Mouse (Mus musculus) hematopoietic multipotent progenitor cell, adult 10-12 weeks (in vitro differentiated cells): Measurements from ENCODE around the gene 2310022B05Rik. TPM values are rescaled to one million over a fixed set of nuclear protein-coding genes. Genes with fewer than 3 reads are reported as not detected.

Experiments
- polyA plus RNA-seq: library from polyadenylated mRNA; stranded (reverse); fragments of >175 nt; gene quantifications from 2 replicates; pipeline ENCODE4 v1.2.3, GENCODE M21; 2012; ENCODE audit warnings: low replicate concordance

2310022B05Rik gene
- polyA plus RNA-seq, result 8.7 and 13.9 TPM in 2 replicates

DNA sequence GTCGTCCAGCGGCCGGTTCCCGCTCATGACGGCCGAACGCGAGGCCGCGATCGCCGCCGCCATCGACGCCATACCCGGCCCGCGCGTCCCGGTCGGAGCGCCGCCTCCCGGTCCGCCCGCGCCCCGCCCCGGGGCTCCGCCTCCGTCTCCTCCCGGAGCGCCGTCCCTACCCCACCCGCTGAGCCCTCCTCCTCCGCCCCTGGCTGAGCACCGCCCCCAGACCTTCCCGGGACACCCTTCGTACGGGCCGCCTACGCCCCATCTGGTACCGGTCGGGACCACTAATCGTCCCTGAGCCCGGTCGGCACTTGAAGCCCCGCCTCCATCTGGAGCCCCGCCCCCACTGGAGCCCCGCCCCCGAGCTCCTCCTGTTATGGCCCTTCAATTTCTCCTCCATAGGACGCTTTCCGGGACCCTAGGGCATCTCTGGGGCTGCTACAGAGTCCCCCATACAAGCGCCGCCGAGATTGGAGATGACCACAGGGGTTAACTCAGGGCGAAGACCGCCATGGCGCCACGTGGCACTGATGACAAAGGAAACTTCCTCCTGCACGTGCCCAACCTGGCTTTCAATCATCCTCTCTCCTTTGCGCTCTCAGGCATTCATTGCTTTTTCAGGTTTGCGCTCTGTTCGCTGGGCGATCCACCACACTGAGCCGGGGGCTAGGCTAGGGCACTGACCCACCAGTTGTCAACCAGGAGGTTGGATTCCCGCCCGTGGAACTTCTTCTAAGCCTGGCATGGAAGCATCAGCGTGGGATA is at the start of gene 2310022B05Rik:
Gene 2310022B05Rik, minus strand, starts transcription at position 258 of the 762 bp plus-strand sequence.

Other genes starting within 250 kb of the 2310022B05Rik start
- 0.07 TPM in 1 of 2 replicates, not detected in the other for gene Pgbd5, start 223.7 kb downstream of the 2310022B05Rik start, polyA plus RNA-seq
- gene Cog2, start 142.6 kb downstream of the 2310022B05Rik start, polyA plus RNA-seq, result 20.2 and 21.6 TPM in 2 replicates
- not detected in 2 replicates for gene Agt, start 93.7 kb downstream of the 2310022B05Rik start, polyA plus RNA-seq
- gene Capn9, start 87.3 kb downstream of the 2310022B05Rik start, polyA plus RNA-seq, result 0.33 and 0.72 TPM in 2 replicates
- 18.3 and 25.7 TPM in 2 replicates for gene Ttc13, start 58.6 kb upstream of the 2310022B05Rik start, polyA plus RNA-seq
- 21.1 and 29.4 TPM in 2 replicates for gene Arv1, start 58.8 kb upstream of the 2310022B05Rik start, polyA plus RNA-seq
- gene Fam89a, start 88.5 kb upstream of the 2310022B05Rik start, polyA plus RNA-seq, result 1.8 and 6.9 TPM in 2 replicates
- not detected in 2 replicates for gene Trim67, start 129.7 kb upstream of the 2310022B05Rik start, polyA plus RNA-seq
- gene Gnpat, start 199.7 kb upstream of the 2310022B05Rik start, polyA plus RNA-seq, result 42.4 and 52.0 TPM in 2 replicates
- gene 2810004N23Rik, start 199.8 kb upstream of the 2310022B05Rik start, polyA plus RNA-seq, result 7.6 and 16.2 TPM in 2 replicates
- gene Exoc8, start 234.3 kb upstream of the 2310022B05Rik start, polyA plus RNA-seq, result 8.4 and 10.4 TPM in 2 replicates
- gene Sprtn, start 234.5 kb upstream of the 2310022B05Rik start, polyA plus RNA-seq, result 5.8 and 12.3 TPM in 2 replicates